Mouse (Mus musculus) layer of hippocampus, postnatal 10 days (tissue): ENCODE measurements around the gene Dolpp1. TPM values are rescaled to one million over a fixed set of nuclear protein-coding genes. Genes with fewer than 3 reads are reported as not detected.
A peak's percentile ranks its signal among the peaks of the same experiment; 100 is the strongest.

ENCODE experiments used
- DNase-seq, 2 experiments: peaks; one replicate each; pipeline ENCODE4 v3.0.0; 2021; ENCODE audit warnings: low spot score in 2 of 2
- long read RNA-seq: library from polyadenylated mRNA; stranded (forward); transcript quantifications from one replicate; pipeline ENCODE4 v2.0.0, GENCODE M21; 2023
- total RNA-seq, 2 experiments: library from RNA; stranded (reverse); gene quantifications; 2 replicates each; pipeline ENCODE4 v1.2.3; 2021

Gene Dolpp1
- 10 to 100 TPM; 31.7 to 37.4 TPM for total RNA-seq
- long read RNA-seq, transcript Dolpp1-201 (8 exons, 2,251 nt), result major isoform, 21 of 31 reads
- long read RNA-seq, partial matches to known transcripts, result 0 of 31 reads
- long read RNA-seq, other reads (novel, unspliced or antisense), result 10 of 31 reads

DNA sequence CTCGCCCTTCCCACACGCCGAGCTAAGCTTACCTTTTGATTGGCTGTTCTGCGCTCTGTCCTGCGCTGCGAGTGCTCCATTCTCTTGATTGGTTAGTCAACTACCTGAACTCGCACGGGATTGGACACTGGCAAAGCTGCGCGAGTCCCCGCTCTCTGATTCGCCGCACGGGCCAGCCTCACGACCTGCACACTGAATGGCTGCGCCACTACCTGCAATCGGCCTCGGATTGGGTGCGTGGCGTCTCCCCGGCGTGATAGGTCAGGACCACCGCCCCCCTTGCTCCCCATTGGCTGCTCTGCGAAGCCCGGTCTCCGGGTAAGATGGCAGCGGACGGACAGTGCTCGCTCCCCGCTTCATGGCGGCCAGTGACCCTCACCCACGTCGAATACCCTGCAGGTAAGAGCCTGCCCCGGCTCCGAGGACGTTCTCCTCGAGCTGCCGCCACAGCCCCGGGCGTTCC, at the start of gene Dolpp1:
Dolpp1 (plus strand) TSS at position 141 of the 463 bp plus-strand sequence.
- DNase-seq, result peak; percentile 96 to 97

DNA sequence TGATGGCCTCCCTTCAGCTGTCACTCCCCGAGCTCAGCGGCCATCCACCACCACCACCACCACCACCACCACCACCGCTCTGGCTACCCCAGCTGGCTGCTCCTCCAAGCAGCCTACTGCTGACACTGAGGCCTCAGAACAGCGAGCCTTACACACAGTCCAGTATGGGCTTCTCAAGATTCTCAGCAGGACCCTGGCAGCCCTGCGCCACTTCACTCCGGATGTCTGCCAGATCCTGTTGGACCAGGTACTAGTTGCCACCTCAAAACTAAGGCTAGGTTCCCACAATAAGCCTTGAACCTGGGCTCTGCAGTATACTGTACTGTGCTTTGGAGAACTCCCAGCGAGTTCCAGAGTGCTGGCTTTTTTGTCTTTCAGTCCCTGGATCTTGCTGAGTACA, 49.5 kb upstream of the Dolpp1 start:
- peak in 1 of 2 experiments; percentile 17 for DNase-seq

DNA sequence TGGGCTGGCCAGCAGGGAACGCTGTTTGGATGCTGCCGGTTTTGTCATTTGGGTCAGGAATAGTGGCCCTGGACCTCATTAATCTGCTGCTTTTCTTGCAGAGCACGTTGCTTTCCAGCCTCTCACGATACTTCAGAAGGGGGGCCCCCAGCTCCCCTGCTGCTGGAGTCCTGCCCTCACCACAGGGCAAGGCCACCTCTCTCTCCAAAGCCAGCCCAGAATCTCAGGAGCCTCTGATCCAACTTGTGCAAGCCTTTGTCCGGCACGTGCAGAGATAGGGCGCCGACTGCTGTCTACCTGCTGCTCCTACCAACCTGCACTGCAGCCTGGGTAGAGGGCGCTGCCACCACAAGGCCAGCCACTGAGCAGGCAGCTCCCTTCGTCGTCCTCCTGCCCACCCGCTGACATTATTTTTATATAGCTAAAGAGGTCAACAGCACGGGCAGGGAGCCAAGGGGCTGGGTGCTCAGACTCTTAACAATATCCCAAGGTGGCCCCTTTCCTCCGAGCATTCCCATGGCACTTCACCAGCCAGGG, 48.4 kb upstream of the Dolpp1 start:
- DNase-seq, result peak; percentile 40 to 49

DNA sequence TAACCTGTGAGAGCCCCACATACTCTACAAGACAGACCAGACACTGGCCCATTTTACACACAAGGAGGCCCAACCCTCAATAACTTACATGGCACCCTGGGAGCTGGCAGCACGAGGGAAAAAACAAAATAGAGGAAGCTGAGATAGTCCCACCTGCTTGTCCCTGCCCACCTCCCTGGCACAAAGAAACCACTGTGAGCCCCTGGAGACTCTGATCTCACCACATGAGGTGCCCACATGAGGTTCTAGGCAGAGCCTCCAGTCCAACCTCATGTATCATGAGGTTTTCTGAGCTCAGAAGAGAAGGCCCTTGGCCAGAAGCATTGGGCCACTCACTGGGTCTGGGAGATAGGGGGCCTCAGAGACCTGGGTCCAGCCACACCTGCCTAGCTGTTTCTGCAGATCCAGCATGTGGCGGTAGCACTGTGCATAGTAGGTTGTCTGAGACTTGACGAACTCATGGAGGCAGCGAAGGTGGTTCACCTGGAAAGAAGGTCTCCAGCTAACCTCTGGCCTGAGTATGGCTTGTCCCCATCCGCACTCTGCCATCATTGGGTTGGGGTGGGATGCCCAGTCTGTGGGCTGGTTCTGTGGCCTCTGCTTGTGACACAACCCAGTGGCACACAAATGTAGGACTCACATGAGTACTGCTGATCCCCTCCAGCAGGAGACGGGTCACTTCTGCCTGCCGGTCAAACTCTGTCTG, 45.9 kb upstream of the Dolpp1 start:
- peak in 1 of 2 experiments; percentile 6 for DNase-seq

DNA sequence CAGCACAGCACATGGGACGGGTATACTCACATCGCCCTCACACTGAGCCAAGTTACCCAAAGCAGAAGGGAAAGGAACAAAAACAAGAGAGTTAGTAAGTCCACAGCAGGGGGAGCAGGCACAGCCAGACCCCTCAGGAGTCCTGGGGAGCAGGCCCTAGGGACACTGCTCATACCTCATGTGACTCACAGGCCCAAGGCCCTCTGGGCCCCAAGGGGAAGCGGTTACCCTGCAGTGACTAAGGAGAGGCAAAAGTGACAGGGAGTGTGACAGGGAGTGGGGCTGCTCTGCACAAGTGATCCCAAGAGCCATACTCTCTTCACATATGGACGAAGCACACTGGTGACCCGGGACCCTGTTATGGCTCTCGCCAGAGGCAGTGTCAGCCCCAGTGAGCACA, 42.9 kb upstream of the Dolpp1 start:
- peak in 1 of 2 experiments; percentile 7 for DNase-seq

DNA sequence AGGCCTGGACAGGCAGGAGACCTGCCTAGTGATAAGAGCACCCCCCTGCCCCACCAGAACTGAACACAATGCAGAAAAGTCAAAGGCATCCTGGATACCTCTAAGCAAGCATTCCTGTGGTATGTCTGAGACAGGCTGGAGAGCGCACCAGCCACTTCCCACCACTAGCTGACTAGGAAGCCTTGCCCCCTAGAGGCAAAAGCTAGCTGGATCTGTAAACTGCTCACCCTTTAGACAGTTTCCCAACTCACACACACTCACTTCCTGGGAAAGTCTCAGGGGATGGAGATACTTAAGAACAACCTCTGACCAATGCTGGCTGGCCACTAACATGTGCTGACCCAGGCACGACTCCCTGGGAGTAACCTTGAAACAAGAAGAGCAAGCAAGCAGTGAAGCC, 40.9 kb upstream of the Dolpp1 start:
- DNase-seq, result no peak

DNA sequence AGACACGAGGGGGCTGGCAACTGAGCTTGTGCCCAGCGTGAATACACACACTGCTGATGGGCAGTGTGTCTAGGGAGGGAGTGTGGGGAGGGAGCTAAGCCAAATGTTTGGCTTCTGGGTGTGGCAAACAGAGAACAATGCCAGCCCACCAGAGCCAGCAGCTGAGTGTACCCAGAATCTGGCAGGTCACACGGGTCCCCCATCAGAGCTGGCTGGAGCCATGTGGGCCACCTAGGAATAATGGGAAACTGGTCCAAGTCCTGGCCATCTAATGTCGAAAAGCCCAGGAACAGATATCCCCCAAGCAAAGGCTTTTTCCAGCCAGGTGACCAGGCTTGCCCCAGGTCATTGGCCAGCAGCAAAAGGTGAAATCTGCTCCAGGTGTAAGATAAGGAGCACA, 36.2 kb upstream of the Dolpp1 start:
- no peak for DNase-seq

DNA sequence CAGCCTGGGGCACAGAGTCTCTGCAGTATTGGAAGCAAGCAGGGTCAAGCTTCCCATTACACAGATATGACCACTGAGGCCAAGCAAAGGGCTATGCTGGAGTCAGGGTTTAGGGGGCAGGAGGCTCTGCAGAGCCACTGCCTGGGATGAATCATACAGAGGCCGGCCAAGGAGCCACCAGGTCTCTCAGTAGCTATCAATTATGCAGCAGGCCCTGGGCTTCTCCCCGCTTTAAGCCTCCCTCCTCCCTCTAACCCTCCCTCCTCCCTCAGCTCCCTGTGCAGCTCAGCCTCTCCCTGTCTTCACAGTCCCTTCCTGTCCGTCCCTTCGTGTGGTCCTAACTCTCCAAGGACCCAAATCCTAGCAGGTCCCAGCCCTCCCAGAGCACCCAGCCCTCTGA, 35.8 kb upstream of the Dolpp1 start:
- no peak for DNase-seq

DNA sequence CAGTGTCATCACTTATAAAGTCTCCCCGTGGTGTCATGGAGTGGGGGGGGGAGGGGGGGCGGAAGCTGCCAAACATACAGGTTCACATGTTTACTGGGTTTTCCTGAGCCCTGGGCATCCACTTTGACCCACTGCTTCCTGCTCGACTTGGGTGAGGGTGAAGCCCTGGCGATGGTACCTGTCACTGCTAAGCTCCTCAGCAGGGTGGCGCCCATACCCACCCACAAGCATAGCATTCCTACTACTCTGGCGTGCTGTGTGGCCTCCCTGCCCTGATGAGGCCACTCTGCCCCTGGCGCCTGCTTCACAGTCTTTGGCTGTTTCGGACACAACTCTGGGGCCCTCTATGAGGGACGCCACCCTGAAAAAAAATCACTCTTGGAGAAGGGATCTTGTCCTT, 35.1 kb upstream of the Dolpp1 start:
- DNase-seq, result no peak

DNA sequence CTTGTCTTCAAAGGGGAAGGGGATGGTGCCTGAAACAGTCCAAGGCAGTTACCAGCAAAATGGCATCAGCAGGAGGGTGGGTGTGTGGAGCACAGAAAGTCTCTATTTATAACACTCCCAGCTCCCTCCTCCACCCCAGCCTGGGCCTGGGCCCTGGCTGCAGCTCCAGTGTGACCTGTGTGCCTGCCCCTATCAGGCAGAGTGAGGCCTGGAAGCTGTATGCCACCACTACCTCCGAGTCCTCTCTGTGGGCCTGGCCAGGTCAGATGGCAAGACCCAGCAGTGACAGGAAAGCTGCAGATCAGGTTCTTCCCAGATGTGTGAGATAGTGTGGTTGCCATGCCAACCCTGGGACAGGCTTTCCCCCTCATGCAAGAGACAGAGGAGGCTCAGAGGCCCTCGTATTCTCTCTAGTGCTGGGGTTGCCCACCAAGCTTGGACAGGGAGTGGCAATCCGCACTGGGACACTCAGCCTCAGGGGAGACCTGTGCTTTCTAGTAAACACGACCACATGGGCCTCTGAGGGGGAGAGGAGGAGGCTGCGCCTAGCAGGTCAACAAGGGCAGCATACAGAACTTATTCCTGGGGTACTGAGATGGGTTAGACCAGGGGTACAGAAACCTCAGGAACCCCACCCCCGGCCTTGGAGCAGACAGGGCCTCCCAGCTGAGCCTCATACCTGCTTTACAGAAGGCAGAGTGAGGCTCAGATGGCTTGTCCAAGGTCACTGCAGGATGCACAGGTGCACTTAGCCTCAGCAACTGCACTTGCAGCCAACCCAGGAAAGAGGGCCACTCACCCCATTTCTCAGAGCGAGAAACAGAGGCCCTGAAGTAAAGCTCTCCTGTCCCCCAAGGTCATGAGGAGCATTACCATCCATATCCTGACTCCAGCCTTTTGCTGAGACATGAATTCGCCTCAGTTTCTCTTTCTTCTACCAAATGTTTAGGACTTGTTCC, 34.2 kb upstream of the Dolpp1 start:
- DNase-seq, result no peak

DNA sequence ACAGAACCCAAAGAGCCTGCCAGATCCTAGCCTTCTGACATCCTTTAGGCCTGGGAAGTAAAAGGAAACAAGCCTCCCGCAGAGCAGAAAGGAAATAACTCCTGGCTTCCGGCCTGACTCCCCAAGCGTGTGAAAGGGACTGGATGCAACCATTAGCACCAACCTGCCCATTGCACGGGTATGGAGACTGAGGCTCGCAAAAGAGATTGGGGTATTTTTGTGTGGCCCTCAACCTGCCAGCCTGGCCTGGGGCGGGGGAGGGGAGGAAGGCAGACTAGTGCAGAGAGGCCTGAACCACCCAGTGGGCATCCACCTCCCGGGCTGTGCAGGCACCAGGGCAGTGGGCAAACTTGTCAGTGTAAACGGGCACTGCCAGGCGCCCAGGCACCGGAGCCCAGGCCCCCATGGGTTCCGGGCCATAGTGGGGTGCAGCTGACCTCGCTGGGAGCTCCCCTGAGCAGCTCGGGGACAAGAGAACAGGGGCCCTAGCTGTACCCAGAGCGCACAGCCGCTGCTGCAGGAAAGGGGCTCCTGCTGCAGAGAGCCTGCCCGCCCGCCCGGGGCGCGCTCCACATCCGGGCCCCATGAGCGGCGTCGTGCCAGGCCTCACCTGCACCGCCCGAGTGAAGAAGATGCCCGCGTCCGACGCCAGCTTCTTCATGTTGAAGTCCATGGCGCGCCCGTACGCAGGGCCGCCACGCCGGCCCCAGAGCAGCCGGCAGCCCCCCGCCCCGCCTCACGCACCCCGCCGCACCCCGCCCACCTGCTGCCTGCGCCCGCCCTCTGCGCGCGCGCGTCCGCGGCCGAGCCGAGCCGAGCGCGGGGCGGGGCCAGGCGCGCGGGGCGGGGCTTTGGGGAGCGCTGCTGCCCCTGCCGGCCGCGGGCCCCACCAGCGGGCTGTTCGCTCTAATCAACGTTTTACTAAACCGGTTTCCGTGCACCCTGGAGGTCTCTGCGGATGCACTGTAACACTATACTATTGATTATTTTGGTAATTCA, 33.2 kb upstream of the Dolpp1 start, which contains the start of gene Sh3glb2:
Sh3glb2 (minus strand) TSS at position 805 of the 999 bp plus-strand sequence.
- peak; percentile 76 to 90 for DNase-seq

DNA sequence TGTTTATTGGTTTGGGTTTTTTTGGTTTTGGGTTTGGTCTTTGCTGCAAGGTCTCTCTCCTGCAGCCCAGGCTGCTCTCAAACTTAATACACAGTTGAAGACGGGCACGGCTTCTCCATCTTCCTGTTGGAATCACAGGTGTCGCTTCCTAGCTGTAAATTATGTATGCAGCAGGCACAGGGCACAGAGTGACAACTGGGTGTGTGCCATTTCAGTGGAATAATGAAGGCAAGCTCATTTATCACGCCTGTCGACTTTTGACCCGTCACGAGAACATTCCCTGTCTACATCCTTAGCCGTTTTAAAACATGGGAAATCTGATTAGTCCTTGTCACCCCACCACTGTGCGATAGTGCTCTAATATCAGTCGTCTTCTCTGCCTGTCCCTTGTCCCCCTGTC, 31.4 kb upstream of the Dolpp1 start:
- no peak for DNase-seq

DNA sequence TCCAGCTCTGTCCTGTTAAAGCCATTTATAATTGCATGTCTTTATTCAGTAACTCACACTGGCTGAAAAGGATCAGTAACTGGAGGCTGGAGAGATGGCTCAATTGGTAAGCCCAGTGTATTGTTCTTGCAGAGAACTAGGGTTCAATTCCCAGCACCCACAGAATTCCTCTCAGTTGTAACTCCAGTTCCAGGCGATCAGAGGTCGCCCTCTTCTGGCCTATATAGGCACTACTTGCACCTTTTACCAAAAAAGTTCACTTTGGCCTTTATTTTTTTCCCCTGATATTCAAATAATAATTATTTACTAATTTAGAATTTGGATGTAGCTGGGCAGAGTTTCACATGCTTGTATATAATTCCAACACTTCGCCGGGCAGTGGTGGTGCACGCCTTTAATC, 29.2 kb upstream of the Dolpp1 start:
- no peak for DNase-seq

DNA sequence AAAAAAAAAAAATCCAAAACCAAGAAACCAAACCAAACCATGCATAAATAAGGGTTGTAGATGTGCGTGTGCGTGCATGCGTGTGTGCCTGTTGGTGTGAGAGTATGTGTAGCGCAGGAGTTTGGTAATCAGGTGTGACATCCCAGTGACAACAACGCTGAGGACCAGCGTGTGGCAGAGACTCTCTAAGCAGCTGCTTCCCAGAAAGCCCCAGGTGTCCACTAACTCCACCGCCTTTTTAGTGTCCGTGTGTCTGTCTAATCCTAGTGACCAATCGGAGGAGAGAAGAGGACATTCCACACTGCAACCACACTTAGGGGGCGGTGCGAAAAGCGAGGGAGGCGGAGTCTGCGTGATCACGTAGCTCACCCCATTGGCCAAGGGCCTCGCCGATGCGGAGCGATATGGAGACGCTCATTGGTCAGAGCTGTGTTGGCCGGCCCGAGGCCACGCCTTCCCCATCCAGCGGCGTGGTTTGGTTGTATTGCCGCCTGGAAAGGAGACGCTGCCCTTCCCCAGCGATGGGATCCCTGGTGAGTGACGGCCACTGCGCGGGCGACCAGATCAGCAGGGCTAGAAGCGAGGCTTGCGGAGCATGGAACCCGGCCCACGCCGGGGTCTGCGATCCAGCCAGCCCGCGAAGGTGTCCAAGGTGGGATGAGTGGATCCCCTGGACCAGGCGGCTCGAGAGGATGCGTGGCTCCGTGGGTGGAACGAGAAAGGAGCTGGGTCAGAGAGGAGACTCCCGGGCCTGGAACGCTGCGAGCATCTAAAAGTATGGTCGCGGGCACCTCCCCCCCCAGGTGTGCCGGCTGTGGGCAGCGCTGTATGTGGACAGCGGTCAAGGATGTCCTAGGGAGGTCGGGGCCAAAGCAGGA, 28.0 kb upstream of the Dolpp1 start, which contains the start of gene Miga2:
Miga2 (plus strand) TSS at position 461 of the 878 bp plus-strand sequence.
- DNase-seq, result peak; percentile 97

DNA sequence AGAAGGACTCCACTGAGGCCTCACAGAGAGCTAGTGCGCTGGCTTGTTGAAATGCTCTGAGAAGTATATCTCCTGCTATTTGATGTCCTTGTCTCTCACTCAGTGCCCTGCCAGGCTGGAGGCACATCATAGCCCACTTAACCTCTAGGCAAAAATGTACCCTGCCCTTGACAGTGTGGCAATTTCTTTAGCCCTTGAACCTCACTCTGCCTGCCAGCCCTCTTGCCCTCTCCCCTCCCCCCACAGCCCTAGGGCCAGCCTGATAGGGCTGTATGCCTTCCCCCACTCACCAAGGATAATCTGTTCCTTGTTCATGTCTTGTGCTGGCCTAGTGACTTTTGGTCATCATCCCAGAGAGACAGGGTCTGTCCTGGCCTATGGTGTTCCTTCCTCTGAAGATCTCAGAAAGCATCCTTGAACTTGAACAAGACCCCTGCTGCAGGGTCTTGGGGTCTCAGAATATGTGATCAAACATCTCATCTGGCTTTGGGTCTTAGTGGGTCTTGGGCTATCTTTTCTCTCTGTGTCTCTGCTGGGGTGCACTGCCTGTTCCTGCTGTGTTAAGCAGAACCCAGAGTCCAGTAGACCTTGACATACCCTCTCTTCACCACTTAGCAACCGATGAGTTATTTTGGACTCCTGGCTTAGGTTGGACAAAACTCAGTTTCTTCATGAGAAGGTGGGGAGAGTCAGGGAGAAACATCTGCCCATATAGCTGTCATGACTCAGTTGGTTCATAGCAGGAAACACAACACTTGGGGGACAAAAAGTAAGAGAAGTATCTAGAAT, 26.6 kb upstream of the Dolpp1 start:
- DNase-seq, result no peak

DNA sequence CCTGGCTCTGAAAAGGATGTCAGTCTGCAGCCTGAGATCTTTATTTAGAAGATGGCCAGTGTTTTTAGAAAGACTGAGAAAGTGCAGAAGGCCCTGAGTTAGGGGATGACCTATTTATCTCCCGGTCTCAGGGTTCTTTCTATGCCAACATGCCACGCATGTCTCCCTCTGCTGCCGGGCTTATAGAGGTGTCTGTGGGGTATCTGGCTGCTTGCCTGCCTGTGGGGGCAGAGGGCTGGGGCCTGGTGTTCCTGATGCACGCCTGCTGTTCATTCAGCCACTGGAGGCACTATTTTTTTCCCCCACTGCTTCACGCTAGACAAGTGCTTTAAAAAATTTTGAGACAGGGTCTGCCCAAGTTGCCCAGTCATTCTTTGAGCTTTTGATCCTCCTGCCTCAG, 25.9 kb upstream of the Dolpp1 start:
- DNase-seq, result no peak

DNA sequence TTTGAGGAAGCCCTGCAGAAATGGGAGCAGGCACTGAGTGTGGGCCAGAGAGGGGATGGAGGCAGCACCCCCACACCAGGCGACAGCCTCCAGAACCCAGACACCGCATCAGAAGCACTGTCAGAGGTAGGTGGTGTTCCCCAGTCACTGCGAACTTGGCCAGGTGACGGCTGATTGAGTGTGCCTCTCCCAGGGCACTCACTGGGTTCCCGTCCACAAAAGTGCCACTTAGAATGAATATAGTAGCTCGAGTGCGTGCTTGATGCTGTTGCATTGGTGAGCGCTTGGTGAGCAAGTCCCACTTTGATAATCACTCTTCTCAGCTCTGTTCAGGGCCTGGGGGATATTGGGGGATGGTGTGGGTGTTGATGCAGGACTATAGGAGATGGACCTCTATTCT, 20.5 kb upstream of the Dolpp1 start:
- no peak for DNase-seq

DNA sequence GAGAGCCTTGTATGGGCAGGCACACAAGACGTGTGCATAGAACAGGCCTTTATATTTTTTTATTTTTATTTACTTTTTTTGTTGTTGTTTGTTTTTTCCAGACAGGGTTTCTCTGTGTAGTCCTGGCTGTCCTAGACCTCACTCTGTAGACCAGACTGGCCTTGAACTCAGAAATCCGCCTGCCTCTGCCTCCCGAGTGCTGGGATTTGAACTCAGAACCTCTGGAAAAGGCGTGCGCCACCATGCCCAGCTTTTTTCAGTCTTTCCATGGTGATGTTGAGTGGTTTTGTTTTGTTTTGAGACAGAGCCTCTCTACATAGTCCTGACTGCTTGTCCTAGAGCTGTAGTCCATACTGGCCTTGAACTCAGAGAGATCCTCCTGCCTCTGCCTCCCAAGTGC, 19.3 kb upstream of the Dolpp1 start:
- DNase-seq, result no peak
